Mouse (Mus musculus) liver, postnatal 0 days (tissue): ENCODE data around the gene Tvp23a. TPM values are rescaled to one million over a fixed set of nuclear protein-coding genes. Genes with fewer than 3 reads are reported as not detected.

Experiments
- ATAC-seq: fragments of 200-750 bp; cut with Nextera tagmentation; 2 replicates; pipeline ENCODE4 v1.8.0; 2017; ENCODE audit warnings: mild to moderate bottlenecking, moderate library complexity
- DNase-seq: peaks from one replicate; pipeline ENCODE4 v3.0.0-alpha.2; 2016
- H3K27ac ChIP-seq: fragments of 300-500 bp; sonication (generic); 2 replicates; pipeline ENCODE4 v1.5.1; 2014; ENCODE audit warnings: antibody characterized with exemption, moderate library complexity, mild to moderate bottlenecking, low read depth
- H3K27me3 ChIP-seq: fragments of 300-500 bp; sonication (generic); 2 replicates; pipeline ENCODE4 v1.6.1; 2014; ENCODE audit warnings: low read length, control low read depth, mixed read lengths; ENCODE audit not compliant: insufficient read depth
- H3K36me3 ChIP-seq: fragments of 300-500 bp; sonication (generic); replicated peaks from 2 replicates; pipeline ENCODE4 v1.6.1; 2014; ENCODE audit warnings: mild to moderate bottlenecking, control low read depth, low read length, moderate library complexity, mixed read lengths; ENCODE audit not compliant: insufficient read depth
- H3K4me1 ChIP-seq: fragments of 300-500 bp; sonication (generic); 2 replicates; pipeline ENCODE4 v1.6.1; 2014; ENCODE audit warnings: antibody characterized with exemption, mild to moderate bottlenecking, control low read depth; ENCODE audit not compliant: insufficient read depth
- H3K4me2 ChIP-seq: fragments of 300-500 bp; sonication (generic); 2 replicates; pipeline ENCODE4 v1.6.1; 2014; ENCODE audit warnings: low read depth, mild to moderate bottlenecking, low read length, moderate library complexity, mixed read lengths
- H3K4me3 ChIP-seq: fragments of 300-500 bp; sonication (generic); 2 replicates; pipeline ENCODE4 v1.5.1; 2014; ENCODE audit warnings: low read depth, low read length
- H3K9ac ChIP-seq: fragments of 300-500 bp; sonication (generic); replicated peaks from 2 replicates; pipeline ENCODE4 v1.6.1; 2014; ENCODE audit warnings: mild to moderate bottlenecking, moderate library complexity
- H3K9me3 ChIP-seq: fragments of 300-500 bp; sonication (generic); 2 replicates; pipeline ENCODE4 v1.6.1; 2016; ENCODE audit warnings: mild to moderate bottlenecking, control low read depth, low read length, mixed read lengths
- CTCF ChIP-seq: sonication (generic); IDR thresholded peaks from 2 replicates; pipeline ENCODE4 v1.5.1; 2016; ENCODE audit warnings: antibody characterized with exemption, low read depth
- EP300 ChIP-seq: IDR thresholded peaks from 2 replicates; pipeline ENCODE4 v1.6.1; 2016; ENCODE audit warnings: antibody characterized with exemption, low read depth, mild to moderate bottlenecking
- WGBS: fragments of 180-500 bp; shearing (Covaris S2); extraction: QIAGEN DNeasy Blood & Tissue Kit; methylation state at CpG from one replicate; pipeline ENCODE4 v1.1.7; 2014; ENCODE audit not compliant: insufficient replicate concordance; 5-methylcytosine and 5-hydroxymethylcytosine counted together
- polyA plus RNA-seq: library from polyadenylated mRNA; unstranded; fragments of >200 nt; fragmentation: Nextera tagmentation; extraction: Ambion mirVana; gene quantifications from 2 replicates; pipeline ENCODE4 v1.2.1, GENCODE M21; 2015

Gene Tvp23a
- polyA plus RNA-seq, 1 experiment from 2014 or later, result 0.21 TPM

DNA sequence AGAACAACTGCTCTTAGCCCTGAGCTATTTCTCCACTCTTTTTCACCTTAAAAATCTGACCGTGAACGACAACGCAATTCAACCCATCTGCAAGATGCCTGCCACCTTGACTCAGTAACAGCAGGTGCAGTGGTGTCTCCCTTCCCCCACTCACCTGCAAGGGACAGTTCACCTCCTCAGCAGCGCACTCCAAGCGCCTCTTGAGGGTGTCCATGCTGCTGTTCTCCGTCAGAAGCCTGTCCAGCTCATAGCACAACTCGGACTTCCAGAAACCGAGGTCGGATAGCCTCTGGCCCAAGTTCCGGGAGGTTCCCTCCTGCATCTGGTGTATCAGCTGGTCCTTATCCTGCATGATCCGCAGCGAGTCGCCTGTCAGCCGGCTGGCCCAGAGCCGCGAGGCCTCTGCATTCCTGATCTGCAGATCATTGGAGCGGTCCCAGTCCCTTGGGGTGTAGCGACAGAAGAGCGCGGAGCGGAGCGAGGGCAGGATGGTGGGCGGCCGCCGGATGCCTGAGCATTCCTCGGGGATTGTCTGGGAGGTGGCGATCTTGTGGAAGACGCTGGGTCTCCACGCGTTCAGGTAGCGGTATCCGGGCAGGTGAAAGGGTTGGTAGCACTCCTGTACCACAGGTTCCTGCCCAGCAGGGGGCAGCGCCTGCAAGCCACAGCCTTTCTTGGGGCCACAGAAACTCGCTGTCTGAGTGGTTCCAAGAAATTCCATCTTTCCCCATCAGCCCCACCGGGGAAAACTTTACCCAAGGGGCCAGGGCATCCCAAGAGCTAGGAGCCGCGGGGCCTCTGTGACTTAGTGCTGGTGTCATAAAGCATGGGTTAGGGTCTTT is 52.2 kb downstream of the Tvp23a start, which contains the start of gene Tekt5:
Gene Tekt5 (minus strand): TSS at position 792 of the 842 bp plus-strand sequence.
- H3K27ac ChIP-seq, result no peak within 1 kb of the TSS
- TF ChIP-seq EP300 (no peak), CTCF (peak; percentile 71)
- H3K4me3 ChIP-seq, result peak within 1 kb of the TSS; percentile 13; the same call in 1 of the 2 replicates
- ATAC-seq, result peak; percentile 53
- H3K9me3 ChIP-seq, result no peaks in the 10 kb centered on the region
- no peak within 1 kb of the TSS for H3K9ac ChIP-seq
- peak within 1 kb of the TSS; percentile 54 for H3K4me2 ChIP-seq
- no peaks in the 10 kb centered on the region for H3K36me3 ChIP-seq
- no peaks in the 10 kb centered on the region; the same call in 1 of the 2 replicates for H3K4me1 ChIP-seq
- 21% methylated on average over 37 of the region's 37 CpGs for WGBS
- DNase-seq, result peak; percentile 52
- peaks cover 6% of the 10 kb centered on the region; the same call in 1 of the 2 replicates for H3K27me3 ChIP-seq

DNA sequence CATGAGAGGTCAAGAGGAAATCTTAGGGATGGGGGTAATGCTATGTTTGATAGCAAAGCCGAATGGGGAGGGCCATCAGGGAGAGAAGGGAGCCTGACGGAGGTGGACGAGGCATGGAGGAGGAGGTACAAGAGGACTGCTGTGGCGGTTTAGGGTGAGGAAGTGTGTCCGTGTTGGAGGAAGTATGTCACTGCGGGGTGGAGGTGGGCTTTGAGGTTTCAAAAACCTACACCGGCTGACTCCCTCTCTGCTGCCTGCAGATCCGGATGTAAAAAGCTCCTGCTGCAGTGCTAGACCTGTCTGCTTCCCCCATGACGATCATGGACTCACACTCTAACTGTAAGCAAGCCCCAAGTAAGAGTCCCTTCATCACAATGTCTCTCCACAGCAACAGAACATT is 54.6 kb downstream of the Tvp23a start:
- WGBS, result 41% methylated on average over 9 of the region's 9 CpGs
- Histone ChIP-seq H3K4me2 (no peak overlapping the region), H3K27me3 (peaks cover 6% of the 10 kb centered on the region; the same call in 1 of the 2 replicates), H3K4me3 (no peak overlapping the region), H3K36me3 (no peaks in the 10 kb centered on the region), H3K27ac (no peak overlapping the region), H3K4me1 (no peaks in the 10 kb centered on the region; the same call in 1 of the 2 replicates), H3K9me3 (no peaks in the 10 kb centered on the region), H3K9ac (no peak overlapping the region)
- DNase-seq (no peak), ATAC-seq (no peak)
- no peak for TF ChIP-seq EP300
- no peak for TF ChIP-seq CTCF

DNA sequence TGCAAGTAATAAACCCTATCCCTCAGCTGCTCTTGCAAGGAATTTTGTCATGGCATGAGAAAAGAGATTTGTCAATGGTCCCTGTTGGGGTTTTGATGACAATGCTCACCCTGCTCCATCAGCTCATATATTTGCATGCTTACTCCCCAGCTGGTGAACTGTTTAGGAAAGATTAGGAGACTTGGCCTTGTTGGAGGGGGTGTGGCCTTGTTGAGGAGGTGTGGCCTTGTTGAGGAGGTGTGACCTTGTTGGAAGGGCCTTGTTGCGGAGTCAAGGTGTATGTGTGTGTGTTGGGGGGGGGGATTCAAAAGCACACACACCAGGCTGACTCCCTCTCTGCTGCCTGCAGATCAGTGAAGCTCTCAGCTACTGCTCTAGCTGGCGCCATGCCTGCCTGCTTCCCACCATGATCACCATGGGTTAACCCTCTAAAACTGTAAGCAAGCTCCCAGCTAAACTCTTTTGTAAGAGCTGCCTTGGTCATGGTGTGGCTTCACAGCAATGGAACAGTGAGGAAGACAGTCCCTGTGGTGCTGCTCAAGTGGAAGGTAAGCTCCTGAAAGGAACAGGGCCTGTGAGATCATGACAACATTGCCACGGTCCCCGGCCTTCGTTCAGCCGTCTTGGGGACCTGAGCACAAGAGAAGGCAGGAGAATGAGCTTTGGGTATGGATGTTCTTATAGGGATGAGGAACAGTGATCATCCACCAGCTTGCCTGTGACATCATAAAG is 58.4 kb downstream of the Tvp23a start:
- Histone ChIP-seq H3K27ac (no peak overlapping the region), H3K4me1 (peaks cover 13% of the 10 kb centered on the region), H3K36me3 (no peaks in the 10 kb centered on the region), H3K9me3 (no peaks in the 10 kb centered on the region), H3K27me3 (no peaks in the 10 kb centered on the region), H3K4me3 (no peak overlapping the region), H3K9ac (no peak overlapping the region), H3K4me2 (no peak overlapping the region)
- WGBS, result 77% methylated on average over 6 of the region's 6 CpGs
- ATAC-seq (no peak), DNase-seq (no peak)
- TF ChIP-seq EP300, result no peak
- no peak for TF ChIP-seq CTCF

DNA sequence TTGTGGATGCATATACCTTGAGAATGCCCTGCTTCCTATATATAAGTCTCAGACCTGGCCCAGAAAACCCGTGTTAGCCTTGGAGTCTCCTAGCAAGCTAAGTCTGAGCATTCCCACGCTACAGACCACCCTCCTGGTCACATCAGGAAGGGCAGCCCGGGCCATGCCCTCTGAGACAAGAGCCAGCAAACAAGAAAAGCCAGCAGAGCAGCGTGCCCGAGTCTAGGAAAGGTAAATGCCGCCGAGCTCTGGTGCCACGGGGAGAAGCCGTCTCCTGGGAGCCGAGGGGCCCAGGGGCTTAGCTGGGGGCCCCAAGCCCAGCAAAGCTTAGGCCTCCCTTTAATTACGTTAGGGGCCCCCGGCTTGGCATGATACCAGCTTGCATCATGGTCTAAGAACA is 61.9 kb downstream of the Tvp23a start:
- Histone ChIP-seq H3K36me3 (no peaks in the 10 kb centered on the region), H3K4me2 (no peak overlapping the region), H3K9me3 (no peaks in the 10 kb centered on the region), H3K4me3 (no peak overlapping the region), H3K4me1 (peaks cover 15% of the 10 kb centered on the region), H3K9ac (no peak overlapping the region), H3K27me3 (no peaks in the 10 kb centered on the region), H3K27ac (no peak overlapping the region)
- 78% methylated on average over 12 of the region's 12 CpGs for WGBS
- TF ChIP-seq CTCF (no peak), EP300 (no peak)
- ATAC-seq (no peak), DNase-seq (no peak)

DNA sequence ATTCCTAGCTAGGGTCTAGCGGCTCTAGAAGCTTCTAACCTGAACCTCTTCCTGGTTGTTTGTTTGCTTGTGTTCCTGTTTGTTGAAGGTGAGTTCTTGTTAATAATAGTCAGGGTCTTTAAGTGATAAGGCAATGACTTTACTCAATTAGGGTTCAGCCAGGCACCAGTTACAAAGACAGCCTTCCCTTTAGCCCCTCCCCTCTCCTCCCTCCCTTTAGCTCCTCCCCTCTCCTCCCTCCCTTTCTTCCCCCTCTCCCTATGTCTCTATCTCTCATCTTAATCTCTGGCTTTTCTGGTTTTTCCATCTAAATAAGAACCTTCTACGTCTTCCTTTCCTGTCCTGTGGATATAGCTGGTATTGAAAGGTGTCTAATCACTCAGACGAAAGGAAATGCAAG is 62.6 kb downstream of the Tvp23a start:
- ATAC-seq (peak; percentile 72), DNase-seq (no peak)
- Histone ChIP-seq H3K4me2 (peak overlapping the region; percentile 70), H3K9me3 (no peaks in the 10 kb centered on the region), H3K9ac (no peak overlapping the region), H3K27me3 (no peaks in the 10 kb centered on the region), H3K27ac (peak overlapping the region; percentile 62; the same call in 1 of the 2 replicates), H3K4me1 (peaks cover 15% of the 10 kb centered on the region), H3K4me3 (peak overlapping the region; percentile 22), H3K36me3 (no peaks in the 10 kb centered on the region)
- 56% methylated on average over 3 of the region's 3 CpGs for WGBS
- TF ChIP-seq CTCF (no peak), EP300 (no peak)

DNA sequence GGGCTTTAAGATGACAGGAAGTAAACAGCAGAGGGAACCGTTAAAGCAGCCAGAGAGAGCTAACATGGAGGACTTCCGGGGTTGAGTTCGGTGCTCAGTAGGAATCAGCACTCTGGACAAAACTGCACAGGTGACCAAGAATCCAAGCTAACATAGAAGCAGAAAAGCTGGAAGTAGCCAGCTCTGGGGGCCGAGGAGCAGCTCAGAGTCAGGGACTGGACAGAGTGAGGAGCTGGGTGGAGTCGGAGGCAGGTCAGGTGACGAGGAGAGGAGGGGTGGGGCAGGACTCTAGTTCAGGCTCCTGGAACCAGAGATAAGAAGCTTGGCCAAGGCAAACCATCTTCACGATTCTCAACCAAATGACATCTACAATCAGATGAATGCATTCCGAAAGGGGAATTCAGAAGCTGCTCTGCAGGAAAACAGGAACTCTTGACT is 63.1 kb downstream of the Tvp23a start:
- Histone ChIP-seq H3K27ac (peak overlapping the region; percentile 62), H3K4me3 (peak overlapping the region; percentile 22), H3K9ac (peak overlapping the region; percentile 52; the same call in 1 of the 2 replicates), H3K9me3 (no peaks in the 10 kb centered on the region), H3K4me1 (peaks cover 15% of the 10 kb centered on the region), H3K27me3 (no peaks in the 10 kb centered on the region), H3K36me3 (no peaks in the 10 kb centered on the region), H3K4me2 (peak overlapping the region; percentile 70)
- ATAC-seq (peak; percentile 99), DNase-seq (peak; percentile 76)
- TF ChIP-seq EP300 (peak; percentile 35; the same call in 1 of the 2 replicates), CTCF (no peak)
- 14% methylated on average over 8 of the region's 8 CpGs for WGBS
